Mouse (Mus musculus): ENCODE measurements around the gene Umps. TPM values are rescaled to one million over a fixed set of nuclear protein-coding genes. Genes with fewer than 3 reads are reported as not detected.
A peak's percentile ranks its signal among the peaks of the same experiment; 100 is the strongest.

Umps gene
- polyA plus RNA-seq, 1 experiment from 2014 or later = 46.2 TPM

- no peak for DNase-seq (ENCODE audit: low spot score)
Observed at GRCm38 (mm10) chr16:33963509-33963908, 3.3 kb downstream of the Umps start.

GRCm38 (mm10) chr16:33954793-33955192, 12.0 kb downstream of the Umps start:
- DNase-seq (ENCODE audit: low spot score) = no peak

DNA sequence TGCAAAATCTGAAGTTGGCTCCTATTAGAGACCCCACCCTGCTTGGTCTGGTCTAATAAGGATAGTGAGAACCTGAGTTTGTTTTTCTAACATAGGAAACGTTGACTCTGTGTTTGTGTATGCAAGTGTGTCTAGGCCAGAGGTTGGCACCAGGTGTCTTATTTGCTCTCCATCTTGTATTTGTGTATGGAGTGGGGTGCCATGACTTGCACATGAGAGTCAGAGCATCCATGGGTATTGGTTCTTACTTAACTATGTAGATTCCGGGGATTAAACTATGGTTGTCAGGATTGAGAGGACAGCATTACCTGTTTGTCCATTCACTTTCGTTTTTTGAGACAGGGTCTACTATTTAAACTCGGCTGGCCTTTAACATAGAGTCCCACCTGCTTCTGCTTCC, 13.8 kb downstream of the Umps start:
- DNase-seq (ENCODE audit: low spot score) = no peak

- DNase-seq (ENCODE audit: low spot score) = peak; percentile 71
Observed at GRCm38 (mm10) chr16:33950830-33951229, 16.0 kb downstream of the Umps start.

DNA sequence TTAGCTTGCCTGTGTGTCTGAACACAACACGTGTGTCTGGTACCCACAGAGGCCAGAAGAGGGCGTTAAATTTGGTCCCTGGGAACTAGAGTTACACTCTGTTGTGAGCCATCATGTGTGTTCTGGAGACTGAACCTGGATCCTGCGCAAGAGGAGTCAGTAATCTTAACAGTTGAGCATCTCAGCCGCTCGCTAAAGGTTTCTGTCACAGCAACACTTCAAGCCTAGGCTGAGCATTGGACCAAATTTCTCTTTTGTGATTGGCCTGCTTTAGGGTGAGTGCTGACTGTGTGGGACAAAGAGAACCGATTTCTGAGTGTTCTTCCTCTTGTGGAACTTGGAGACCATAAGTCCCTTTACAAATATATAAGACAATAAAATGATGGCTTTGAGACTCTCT, 16.5 kb downstream of the Umps start:
- no peak for DNase-seq (ENCODE audit: low spot score)

DNA sequence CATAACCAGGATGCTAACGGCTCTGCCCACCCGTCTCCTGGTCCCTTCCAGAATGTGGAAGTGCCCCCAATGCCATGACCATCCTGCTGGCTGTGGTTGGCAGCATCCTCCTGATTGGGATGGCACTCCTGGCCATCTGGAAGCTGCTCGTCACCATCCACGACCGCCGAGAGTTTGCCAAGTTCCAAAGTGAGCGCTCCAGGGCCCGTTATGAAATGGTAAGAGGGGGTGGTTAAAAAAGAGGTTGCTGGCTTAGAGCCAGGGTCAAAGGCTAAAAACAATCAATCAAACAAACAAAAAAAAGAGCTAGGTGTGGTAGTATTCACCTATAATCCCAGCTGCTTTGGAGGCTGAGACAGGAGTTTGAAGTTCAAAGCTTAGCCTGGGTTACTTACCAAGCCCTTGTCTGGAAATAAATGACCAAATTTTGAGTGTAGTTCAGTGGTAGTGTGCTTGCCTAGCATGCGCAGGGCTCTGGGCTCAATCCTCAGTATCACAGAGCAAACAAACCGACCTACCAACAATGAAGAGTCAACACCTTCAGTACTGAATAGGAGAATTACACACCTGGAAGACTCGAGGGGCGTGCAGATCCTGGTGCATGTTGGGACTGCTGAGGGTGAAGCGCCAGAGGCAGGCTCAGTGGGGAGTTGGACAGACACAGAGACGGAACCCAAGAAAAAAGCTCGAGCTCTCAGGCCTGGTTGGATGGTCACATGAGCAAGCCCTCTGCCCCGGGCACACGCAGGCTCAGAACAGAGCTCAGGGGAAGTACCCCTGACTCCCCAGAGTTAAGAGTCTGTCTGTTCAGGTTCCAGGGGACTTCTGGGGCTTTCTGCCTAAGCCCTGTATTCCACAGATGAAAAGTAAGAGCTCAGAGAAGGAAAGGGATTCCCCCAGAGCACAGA, 18.9 kb downstream of the Umps start:
- DNase-seq (ENCODE audit: low spot score) = no peak

GRCm38 (mm10) chr16:33946021-33946420, 20.8 kb downstream of the Umps start:
- DNase-seq (ENCODE audit: low spot score) = no peak

DNA sequence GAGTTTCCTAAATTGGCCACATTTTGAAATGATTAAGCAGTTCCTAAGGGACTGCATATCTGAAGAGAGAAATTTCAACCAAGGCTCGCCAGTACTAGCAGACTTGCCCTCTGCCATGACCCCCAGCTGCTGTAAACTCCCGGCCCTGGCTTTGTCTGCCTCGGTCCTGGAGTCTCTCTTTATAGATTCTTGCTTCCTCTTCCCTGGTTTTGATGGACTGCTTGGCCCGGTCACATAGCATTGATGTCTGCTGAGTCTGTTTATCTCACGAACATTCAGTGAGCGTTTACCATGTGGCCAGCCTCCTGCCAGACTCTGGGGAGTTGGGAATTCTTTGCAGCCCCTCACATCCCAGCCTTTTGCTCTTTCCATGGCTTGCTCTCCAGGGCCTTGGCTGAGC, 22.1 kb downstream of the Umps start:
- DNase-seq (ENCODE audit: low spot score) = no peak

GRCm38 (mm10) chr16:33944126-33944525, 22.7 kb downstream of the Umps start:
- no peak for DNase-seq (ENCODE audit: low spot score)

DNA sequence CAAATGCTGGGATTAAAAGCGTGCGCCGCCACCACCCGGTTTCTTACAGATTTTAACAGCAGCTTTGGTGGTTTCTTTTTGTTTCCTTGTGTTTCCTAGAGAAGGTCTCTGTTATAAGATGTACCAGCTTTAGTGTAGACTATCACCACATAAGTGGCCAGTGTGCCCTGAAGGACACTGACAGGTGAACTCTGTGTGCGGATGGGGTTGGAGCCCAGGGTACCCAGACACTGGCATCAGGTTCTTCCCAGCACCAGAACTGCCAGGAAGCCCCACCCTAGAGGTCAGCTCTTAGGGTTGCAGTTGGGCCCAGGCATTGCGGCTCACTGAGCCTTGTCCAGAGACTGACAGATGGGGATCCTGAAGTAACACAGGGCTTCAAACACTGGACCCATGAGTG, 23.4 kb downstream of the Umps start:
- DNase-seq (ENCODE audit: low spot score) = no peak

DNA sequence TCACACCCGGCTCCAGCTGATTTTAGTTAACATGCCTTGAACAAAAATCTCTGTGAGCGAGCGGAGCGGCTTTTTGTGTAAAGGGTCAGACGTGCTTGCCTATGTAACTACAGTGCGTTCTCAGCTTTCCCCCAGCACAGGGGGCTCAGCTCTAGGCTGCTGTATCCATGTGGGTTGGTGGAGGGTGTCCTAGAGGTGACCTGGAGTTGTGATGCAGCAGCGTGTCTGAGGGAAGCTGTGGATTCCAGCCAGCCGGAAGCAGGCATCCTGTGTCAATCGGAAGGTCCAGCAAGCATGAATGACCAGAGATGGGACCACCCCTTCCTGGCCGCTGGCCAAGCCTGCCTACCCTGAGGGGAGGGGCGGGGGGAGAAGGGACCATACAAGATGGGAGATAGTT, 24.5 kb downstream of the Umps start:
- DNase-seq (ENCODE audit: low spot score) = no peak

DNA sequence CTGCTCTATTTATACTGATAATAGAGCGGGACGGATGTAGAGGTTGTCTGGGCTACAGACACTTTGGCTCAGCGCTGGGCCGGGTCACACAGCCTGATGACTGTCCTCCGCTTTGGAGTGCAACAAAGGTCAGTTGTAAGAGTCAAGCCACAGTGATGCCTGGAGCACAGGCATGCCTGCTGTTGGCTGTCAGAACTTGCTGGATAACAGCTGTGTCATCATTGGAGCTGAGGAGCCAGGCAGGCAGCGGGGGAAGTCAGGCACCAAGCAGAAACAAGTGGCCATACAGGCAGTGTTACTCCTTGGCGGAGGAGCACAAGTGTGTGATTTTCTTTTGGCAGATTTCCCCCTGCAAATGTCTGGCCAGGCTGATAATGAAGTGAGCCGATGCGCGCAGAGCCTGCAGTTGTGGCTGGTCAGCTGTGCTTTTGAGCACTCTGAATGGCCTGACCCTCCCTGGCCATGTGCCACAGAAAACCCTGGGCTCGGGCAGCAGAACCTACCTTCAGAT, 25.5 kb downstream of the Umps start:
- DNase-seq (ENCODE audit: low spot score) = no peak

DNA sequence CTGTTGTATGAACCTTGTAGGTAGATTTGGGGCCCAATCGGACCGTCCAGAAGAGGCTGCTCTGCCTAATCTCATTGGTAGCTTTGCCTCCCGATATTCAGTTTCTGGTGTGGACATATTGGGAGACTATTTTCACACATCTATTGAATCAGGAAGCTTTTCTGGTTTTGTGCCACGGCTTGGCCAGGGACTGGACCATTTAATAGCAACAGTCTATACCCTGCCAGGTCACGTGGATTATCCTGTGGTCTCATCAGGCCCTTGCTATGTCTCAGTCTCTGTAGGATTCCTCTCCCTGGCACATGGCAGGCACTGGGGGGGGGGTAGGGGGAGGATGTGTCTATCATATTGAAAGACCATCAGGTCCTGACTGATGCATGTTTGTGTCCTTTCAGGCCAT, 26.7 kb downstream of the Umps start:
- no peak for DNase-seq (ENCODE audit: low spot score)

DNA sequence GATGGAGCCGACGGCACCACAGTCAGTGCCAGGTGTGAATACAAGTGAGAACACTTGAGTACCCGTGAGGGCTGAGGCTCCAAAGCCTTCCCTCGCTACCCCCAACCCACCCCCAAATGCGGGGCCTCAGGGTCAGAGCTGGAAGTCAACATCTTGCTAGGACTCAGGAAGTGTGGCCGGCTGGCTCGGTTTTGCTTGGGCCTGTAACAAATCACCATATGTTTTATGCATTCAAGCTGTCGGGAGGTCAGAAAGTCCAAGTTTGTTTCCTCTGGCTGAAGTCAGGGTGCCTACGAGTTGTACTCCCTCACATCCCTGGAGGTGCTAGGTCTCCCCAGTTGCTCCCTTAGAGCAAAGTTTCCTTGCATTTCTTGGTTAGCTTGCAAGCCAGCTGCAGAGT, 27.2 kb downstream of the Umps start:
- no peak for DNase-seq (ENCODE audit: low spot score)

GRCm38 (mm10) chr16:33939133-33939531, 27.7 kb downstream of the Umps start:
- DNase-seq (ENCODE audit: low spot score) = no peak

- DNase-seq (ENCODE audit: low spot score) = no peak
Observed at GRCm38 (mm10) chr16:33938311-33939132, 28.3 kb downstream of the Umps start.

DNA sequence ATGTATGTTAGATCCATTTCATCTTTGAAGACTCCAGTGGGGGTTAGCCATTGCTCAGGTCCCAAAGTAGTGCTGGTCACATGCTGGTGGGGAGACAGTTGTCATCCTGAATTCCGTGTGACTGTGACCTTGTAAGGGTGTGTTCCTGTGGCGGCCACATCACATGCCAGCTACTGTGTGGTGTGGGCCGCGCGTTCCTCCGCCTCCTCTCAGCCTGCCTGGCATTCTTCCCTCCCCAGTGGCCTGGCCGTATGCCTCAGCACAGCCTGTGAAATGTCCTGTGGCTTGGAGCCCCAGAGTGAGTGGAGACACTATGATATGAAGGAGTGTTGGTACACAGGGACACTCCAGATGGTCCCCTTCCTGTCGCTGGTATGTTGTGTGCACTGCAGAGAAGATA, 29.3 kb downstream of the Umps start:
- DNase-seq (ENCODE audit: low spot score) = no peak

DNA sequence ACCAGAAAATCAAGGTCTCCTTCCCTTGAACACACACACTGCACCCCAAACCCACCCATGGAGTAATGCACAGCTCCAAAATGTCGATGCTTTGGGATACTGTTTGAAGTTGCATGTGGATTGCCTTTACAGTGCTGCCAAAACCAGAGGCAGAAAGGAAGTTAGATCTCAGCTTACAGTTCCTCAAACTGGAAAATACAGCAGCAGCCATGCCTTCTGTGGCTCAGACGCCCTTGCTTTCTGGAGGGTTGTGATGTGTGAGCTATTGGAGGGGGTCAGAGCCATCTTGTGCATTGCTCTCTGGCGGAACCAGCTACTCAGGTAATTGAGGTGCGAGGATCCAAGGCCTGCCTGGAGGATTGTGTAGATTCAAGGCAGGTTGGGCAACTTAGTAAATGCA, 30.0 kb downstream of the Umps start:
- DNase-seq (ENCODE audit: low spot score) = no peak

- DNase-seq (ENCODE audit: low spot score) = no peak
Observed at GRCm38 (mm10) chr16:33935407-33935785, 31.4 kb downstream of the Umps start.

GRCm38 (mm10) chr16:33934701-33935406, 32.0 kb downstream of the Umps start:
- DNase-seq (ENCODE audit: low spot score) = no peak

GRCm38 (mm10) chr16:33933411-33933810, 33.4 kb downstream of the Umps start:
- no peak for DNase-seq (ENCODE audit: low spot score)

DNA sequence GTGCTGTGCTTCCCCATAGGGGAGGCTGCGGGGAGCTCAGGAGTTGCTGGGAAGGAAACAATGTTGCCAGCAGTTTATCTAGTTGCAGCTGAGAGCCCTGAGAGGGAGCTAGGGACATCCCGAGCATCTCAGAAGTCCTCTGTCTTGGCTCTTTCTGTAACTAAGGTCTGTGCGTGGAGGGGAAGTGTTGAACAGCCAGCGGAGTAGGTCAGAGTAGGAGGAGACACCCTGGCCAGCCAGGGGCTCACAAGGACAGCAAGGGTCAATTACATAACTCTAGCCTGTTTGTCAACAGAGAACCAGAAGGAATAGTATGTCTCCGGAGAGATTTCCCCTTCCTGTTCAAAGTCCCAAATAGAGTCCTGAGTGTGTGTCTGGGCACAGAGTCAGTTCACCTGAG, 34.7 kb downstream of the Umps start:
- DNase-seq (ENCODE audit: low spot score) = no peak

All from thymus, postnatal 0 days (tissue).